ENCODE assay signal across 16 mouse cellular contexts in the genomic region with DNA sequence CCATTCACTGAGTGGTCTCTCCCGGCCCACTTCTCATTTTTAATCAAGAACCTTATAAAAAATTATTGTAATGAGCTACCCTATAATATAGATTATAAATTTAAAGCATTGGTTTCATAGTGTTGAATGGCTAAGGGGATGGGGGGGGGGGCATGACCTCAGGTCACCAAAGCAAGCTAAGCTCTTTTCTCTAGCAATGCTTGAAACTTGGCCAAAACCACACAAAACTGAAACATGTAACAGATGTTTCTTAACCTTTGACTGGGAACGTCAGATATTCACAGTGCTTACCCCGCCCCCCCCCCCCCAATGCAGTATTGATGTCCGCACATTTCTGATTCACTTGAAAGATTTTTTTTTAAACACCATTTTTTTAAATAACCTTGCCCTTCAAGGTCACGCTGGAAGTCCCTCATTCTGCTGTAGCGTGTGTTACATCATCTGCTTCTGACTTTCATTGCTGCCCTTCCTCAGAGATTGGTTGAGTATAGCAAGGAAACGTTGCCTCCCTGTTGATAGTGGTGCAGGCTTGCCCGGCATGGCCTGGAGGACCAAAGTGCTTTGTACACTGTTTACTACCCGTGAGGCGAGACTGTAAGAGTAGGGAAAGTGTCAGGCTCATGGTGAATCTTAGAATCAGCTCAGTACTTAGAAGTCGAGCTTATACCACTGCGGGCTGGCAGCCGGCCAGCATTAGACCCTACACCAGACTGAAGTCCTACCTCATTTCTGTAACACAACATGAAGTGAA.
A peak's percentile ranks its signal among the peaks of the same experiment; 100 is the strongest.
DNase-seq lines count a peak whose midpoint lies in the region; ATAC-seq and TF ChIP-seq lines count a peak whose summit lies in the region.
"Had no signal": no experiment of that assay in that cellular context is flagged by ENCODE, and none has a peak within 500 bp of the region (broad histone marks: within the 10 kb centered on the region; RNA-seq: fewer than 3 reads in every experiment).

No protein-coding gene starts in this region.

- no peak overlapping the region for H3K4me3 ChIP-seq in heart, embryonic 16.5 days (ENCODE audit: low read length)
- H3K4me3 ChIP-seq in lung, postnatal 0 days (ENCODE audit: low read depth, low read length) = no peak overlapping the region
- H3K4me3 ChIP-seq in stomach, embryonic 16.5 days (replicated peaks; ENCODE audit: low read length) = no peak overlapping the region
- no peak overlapping the region for H3K4me3 ChIP-seq in midbrain, embryonic 11.5 days (ENCODE audit: low read depth, low read length)
- H3K4me3 ChIP-seq: layer of hippocampus, adult 2 months; neural tube, embryonic 13.5 days had no signal

- H3K9me3 ChIP-seq in heart, embryonic 16.5 days (replicated peaks; ENCODE audit: control insufficient read depth, low read length) = 0 out of 2 replicates have a peak, but pooled peaks cover 4% of the 10 kb centered on the region
- no peaks in the 10 kb centered on the region for H3K9me3 ChIP-seq in lung, postnatal 0 days (ENCODE audit: low read length)
- no peaks in the 10 kb centered on the region for H3K9me3 ChIP-seq in stomach, embryonic 16.5 days (replicated peaks; ENCODE audit: control insufficient read depth, low read length)
- no peaks in the 10 kb centered on the region for H3K9me3 ChIP-seq in midbrain, embryonic 11.5 days (ENCODE audit: control insufficient read depth, low read length)
- H3K9me3 ChIP-seq: neural tube, embryonic 13.5 days had no signal

- DNase-seq in adrenal gland, adult (ENCODE audit: inconsistent age in 2 of 2, low spot score in 1 of 2) = peak; percentile 23 to 61
- DNase-seq in adrenal gland, postnatal 36 days = no peak
- DNase-seq in heart, adult 8-10 months (ENCODE audit: low spot score) = no peak
- DNase-seq in lung, postnatal 0 days (ENCODE audit: low spot score) = peak; percentile 64
- DNase-seq in lung, adult 18-20 months = no peak
- no peak for DNase-seq in midbrain, embryonic 11.5 days (ENCODE audit: low spot score, missing footprints)
- DNase-seq: lung, postnatal 4 days; retina, postnatal 1 day; thymus, postnatal 25 days had no signal

- no peaks in the 10 kb centered on the region for H3K27me3 ChIP-seq in heart, embryonic 16.5 days (ENCODE audit: control insufficient read depth, insufficient read depth, low read length)
- no peaks in the 10 kb centered on the region for H3K27me3 ChIP-seq in lung, postnatal 0 days (replicated peaks; ENCODE audit: insufficient read depth, low read length)
- no peaks in the 10 kb centered on the region for H3K27me3 ChIP-seq in stomach, embryonic 16.5 days (ENCODE audit: control insufficient read depth, insufficient read depth, low read length)
- no peaks in the 10 kb centered on the region for H3K27me3 ChIP-seq in midbrain, embryonic 11.5 days (ENCODE audit: control insufficient read depth, insufficient read depth, low read length)
- H3K27me3 ChIP-seq: neural tube, embryonic 13.5 days had no signal

- no peak overlapping the region for H3K4me2 ChIP-seq in heart, embryonic 16.5 days (ENCODE audit: low read depth, low read length)
- no peak overlapping the region for H3K4me2 ChIP-seq in lung, postnatal 0 days (replicated peaks; ENCODE audit: low read depth, low read length)
- no peak overlapping the region for H3K4me2 ChIP-seq in stomach, embryonic 16.5 days (ENCODE audit: low read depth, low read length)
- H3K4me2 ChIP-seq in midbrain, embryonic 11.5 days = no peak overlapping the region
- H3K4me2 ChIP-seq: hindbrain, embryonic 14.5 days; neural tube, embryonic 13.5 days had no signal

- peak overlapping the region; percentile 82 for H3K27ac ChIP-seq in heart, embryonic 16.5 days (ENCODE audit: low read length)
- H3K27ac ChIP-seq in lung, postnatal 0 days (ENCODE audit: low read length) = no peak overlapping the region; the same call in 1 of the 2 replicates
- H3K27ac ChIP-seq in stomach, embryonic 16.5 days (ENCODE audit: low read length) = peak overlapping the region; percentile 34; the same call in 1 of the 2 replicates
- no peak overlapping the region for H3K27ac ChIP-seq in midbrain, embryonic 11.5 days (ENCODE audit: low read depth, low read length)
- H3K27ac ChIP-seq: hindbrain, embryonic 14.5 days; layer of hippocampus, adult 2 months; neural tube, embryonic 13.5 days had no signal

- 64% methylated on average over 13 of the region's 13 CpGs for WGBS in heart, embryonic 16.5 days
- WGBS in lung, postnatal 0 days = 62% methylated on average over 13 of the region's 13 CpGs
- WGBS in stomach, embryonic 16.5 days = 66% methylated on average over 13 of the region's 13 CpGs
- WGBS in midbrain, embryonic 11.5 days = 88% methylated on average over 13 of the region's 13 CpGs

- no peak for TF ChIP-seq EP300 in lung, postnatal 0 days (IDR thresholded peaks at IDR 0.05)

- no peak overlapping the region; the same call in 1 of the 2 replicates for H3K9ac ChIP-seq in heart, embryonic 16.5 days (ENCODE audit: low read length)
- no peak overlapping the region for H3K9ac ChIP-seq in lung, postnatal 0 days (replicated peaks; ENCODE audit: low read depth)
- no peak overlapping the region for H3K9ac ChIP-seq in stomach, embryonic 16.5 days (ENCODE audit: low read length)
- H3K9ac ChIP-seq in midbrain, embryonic 11.5 days (ENCODE audit: low read length) = no peak overlapping the region
- H3K9ac ChIP-seq: hindbrain, embryonic 14.5 days; neural tube, embryonic 13.5 days had no signal

- ATAC-seq in heart, embryonic 16.5 days (replicated peaks; ENCODE audit: extremely low read depth, insufficient read depth, low FRiP score) = no peak
- peak; percentile 46 for ATAC-seq in lung, postnatal 0 days
- peak; percentile 48; the same call in 1 of the 2 replicates for ATAC-seq in stomach, embryonic 16.5 days (ENCODE audit: insufficient read depth, low FRiP score)
- ATAC-seq in midbrain, embryonic 11.5 days (ENCODE audit: low FRiP score) = no peak
- ATAC-seq: activated CD4-positive, CD25-positive, alpha-beta regulatory T cell, adult 4 months; midbrain, embryonic 16.5 days had no signal

- H3K4me1 ChIP-seq in heart, embryonic 16.5 days (ENCODE audit: control insufficient read depth, insufficient read depth, low read length) = peaks cover 14% of the 10 kb centered on the region
- no peaks in the 10 kb centered on the region for H3K4me1 ChIP-seq in lung, postnatal 0 days (ENCODE audit: insufficient read depth, low read depth, low read length)
- peaks cover 3% of the 10 kb centered on the region; the same call in 1 of the 2 replicates for H3K4me1 ChIP-seq in stomach, embryonic 16.5 days (ENCODE audit: control insufficient read depth, insufficient read depth, low read length)
- no peaks in the 10 kb centered on the region for H3K4me1 ChIP-seq in midbrain, embryonic 11.5 days (ENCODE audit: control insufficient read depth, insufficient read depth, low read length)
- H3K4me1 ChIP-seq: neural tube, embryonic 13.5 days had no signal

- no peak for TF ChIP-seq CTCF in lung, postnatal 0 days (IDR thresholded peaks at IDR 0.05)

- H3K36me3 ChIP-seq in heart, embryonic 16.5 days (ENCODE audit: control insufficient read depth, insufficient read depth) = peaks cover 47% of the 10 kb centered on the region
- H3K36me3 ChIP-seq in lung, postnatal 0 days (ENCODE audit: insufficient read depth, low read length) = peaks cover 25% of the 10 kb centered on the region; the same call in 1 of the 2 replicates
- H3K36me3 ChIP-seq in stomach, embryonic 16.5 days (ENCODE audit: control insufficient read depth, insufficient read depth, low read length) = peaks cover 23% of the 10 kb centered on the region
- peaks cover 16% of the 10 kb centered on the region for H3K36me3 ChIP-seq in midbrain, embryonic 11.5 days (ENCODE audit: control insufficient read depth, insufficient read depth, low read length)

Comparison
In these comparisons a context has a peak if more than half of its experiments do, and no peak if none do; other contexts are left out.
1. DNase-seq: peak in adrenal gland, adult (2 of 2) and lung, postnatal 0 days (single experiment); none in adrenal gland, postnatal 36 days (0 of 2), heart, adult 8-10 months (single experiment), lung, adult 18-20 months (0 of 2) and midbrain, embryonic 11.5 days (single experiment).
2. ATAC-seq: peak in lung, postnatal 0 days (single experiment) and stomach, embryonic 16.5 days (single experiment); none in heart, embryonic 16.5 days (single experiment) and midbrain, embryonic 11.5 days (single experiment).
3. H3K27ac ChIP-seq: peak in heart, embryonic 16.5 days (single experiment) and stomach, embryonic 16.5 days (single experiment); none in lung, postnatal 0 days (single experiment) and midbrain, embryonic 11.5 days (single experiment).